Mouse (Mus musculus): ENCODE measurements around the gene Ascc2. TPM values are rescaled to one million over a fixed set of nuclear protein-coding genes. Genes with fewer than 3 reads are reported as not detected.

Gene Ascc2
- 4.6 and 5.8 TPM in 2 replicates for polyA plus RNA-seq (2012; rRNA removed)

GRCm38 (mm10) chr11:4637534-4638234 lies at the start of gene Ascc2:
Gene Ascc2, plus strand, starts transcription at chr11:4637747.

GRCm38 (mm10) chr11:4594608-4595500 lies 42.7 kb upstream of the Ascc2 start, which contains the start of gene Mtmr3:
Gene Mtmr3, minus strand, starts transcription at chr11:4594863.

GRCm38 (mm10) chr11:4620017-4620485 lies 17.5 kb upstream of the Ascc2 start, which contains the start of gene Gm11032:
Gene Gm11032, plus strand, starts transcription at chr11:4620067.

DNA sequence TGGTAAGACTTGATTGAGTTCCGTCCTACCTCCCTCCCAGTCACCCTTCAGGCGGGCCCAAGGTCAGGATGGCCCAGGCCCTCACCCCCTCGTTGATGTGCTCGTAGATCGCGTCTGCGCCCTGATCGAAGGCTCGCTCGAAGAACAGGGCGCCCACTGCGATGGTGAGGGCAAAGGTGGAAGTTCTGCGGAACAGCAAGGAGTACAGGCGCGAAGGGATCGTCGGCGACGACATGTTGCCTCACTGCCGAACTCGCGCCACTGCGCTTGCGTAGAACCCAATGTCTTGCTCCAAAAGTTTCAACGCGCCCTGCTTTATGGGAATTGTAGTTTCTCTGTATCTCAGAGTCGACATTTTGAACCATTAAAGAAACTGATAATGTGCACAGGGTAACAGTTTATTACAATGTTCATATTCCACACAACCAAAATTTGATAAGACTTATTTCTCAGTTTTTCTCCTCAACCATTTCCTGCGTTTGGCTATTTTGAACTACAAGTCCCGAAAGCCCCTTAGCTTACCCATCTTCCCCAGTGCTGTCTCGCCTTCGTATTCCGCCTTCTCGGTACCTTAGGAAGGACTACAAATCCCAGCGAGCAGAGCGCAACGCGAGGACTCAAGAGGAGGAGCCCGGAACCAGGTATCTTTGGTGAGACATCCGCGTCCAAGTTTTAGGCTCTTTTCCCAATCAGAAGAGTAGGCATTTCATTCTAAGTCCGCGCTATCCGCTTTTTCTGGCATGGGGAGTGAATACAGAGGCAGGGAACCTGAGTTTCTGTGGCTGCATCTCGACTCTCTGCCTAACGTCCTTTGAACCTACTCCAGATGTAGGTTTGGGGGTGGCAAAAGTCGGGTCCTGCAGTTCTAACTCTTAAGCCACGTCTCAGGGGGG lies 66.8 kb downstream of the Ascc2 start, which contains the start of the genes Uqcr10 and Zmat5:
Uqcr10 (minus strand) TSS at position 271 of the 893 bp plus-strand sequence.
Zmat5 (plus strand) TSS at position 607 of the 893 bp plus-strand sequence.

Other genes with a start within 250 kb of the Ascc2 start
- gene Hormad2, start 196.6 kb upstream of the Ascc2 start, polyA plus RNA-seq (2012; rRNA removed): 0.06 TPM in 1 of 2 replicates, not detected in the other
- 8.3 and 10.1 TPM in 2 replicates for gene Mtmr3, start 42.9 kb upstream of the Ascc2 start, polyA plus RNA-seq (2012; rRNA removed)
- not detected in 2 replicates for gene Gm11032, start 17.7 kb upstream of the Ascc2 start, polyA plus RNA-seq (2012; rRNA removed)
- gene Uqcr10, start 66.6 kb downstream of the Ascc2 start, polyA plus RNA-seq (2012; rRNA removed): 598 and 878 TPM in 2 replicates
- 26.2 and 31.0 TPM in 2 replicates for gene Zmat5, start 66.9 kb downstream of the Ascc2 start, polyA plus RNA-seq (2012; rRNA removed)
- gene Cabp7, start 109.0 kb downstream of the Ascc2 start, polyA plus RNA-seq (2012; rRNA removed): 0.10 and 0.13 TPM in 2 replicates
- 20.6 and 26.2 TPM in 2 replicates for gene Nf2, start 211.8 kb downstream of the Ascc2 start, polyA plus RNA-seq (2012; rRNA removed)
- 6.3 and 7.2 TPM in 2 replicates for gene Nipsnap1, start 236.2 kb downstream of the Ascc2 start, polyA plus RNA-seq (2012; rRNA removed)

Measured in stomach, adult 2 months (tissue).